Mouse (Mus musculus): Measurements from ENCODE around the gene D430041D05Rik. TPM values are rescaled to one million over a fixed set of nuclear protein-coding genes. Genes with fewer than 3 reads are reported as not detected.

D430041D05Rik gene
- polyA plus RNA-seq, 1 experiment = not detected

GRCm38 (mm10) chr2:104135920-104136319 lies 274.9 kb downstream of the D430041D05Rik start:
- Histone ChIP-seq H3K4me1 (ENCODE audit: control insufficient read depth, insufficient read depth, low read length) (no peaks in the 10 kb centered on the region), H3K27ac (ENCODE audit: insufficient read depth, low read length) (no peak overlapping the region), H3K4me3 (ENCODE audit: insufficient read depth, low read length) (no peak overlapping the region)
- no peak for TF ChIP-seq POLR2A (IDR thresholded peaks at IDR 0.05; ENCODE audit: low read depth, low read length)
- TF ChIP-seq CTCF (IDR thresholded peaks at IDR 0.05; ENCODE audit: borderline replicate concordance, insufficient read depth, low read length) = no peak

- no peak overlapping the region for H3K4me3 ChIP-seq (ENCODE audit: insufficient read depth, low read length)
- no peaks in the 10 kb centered on the region for H3K4me1 ChIP-seq (ENCODE audit: control insufficient read depth, insufficient read depth, low read length)
- peak; percentile 36 for TF ChIP-seq CTCF (IDR thresholded peaks at IDR 0.05; ENCODE audit: borderline replicate concordance, insufficient read depth, low read length)
- TF ChIP-seq POLR2A (IDR thresholded peaks at IDR 0.05; ENCODE audit: low read depth, low read length) = no peak
- H3K27ac ChIP-seq (ENCODE audit: insufficient read depth, low read length) = no peak overlapping the region
Observed at GRCm38 (mm10) chr2:104134150-104135056, 276.4 kb downstream of the D430041D05Rik start.

- no peak overlapping the region for H3K4me3 ChIP-seq (ENCODE audit: insufficient read depth, low read length)
- TF ChIP-seq CTCF (IDR thresholded peaks at IDR 0.05; ENCODE audit: borderline replicate concordance, insufficient read depth, low read length) (no peak), POLR2A (IDR thresholded peaks at IDR 0.05; ENCODE audit: low read depth, low read length) (no peak)
- no peak overlapping the region for H3K27ac ChIP-seq (ENCODE audit: insufficient read depth, low read length)
- no peaks in the 10 kb centered on the region for H3K4me1 ChIP-seq (ENCODE audit: control insufficient read depth, insufficient read depth, low read length)
Observed at GRCm38 (mm10) chr2:104133042-104133810, 277.6 kb downstream of the D430041D05Rik start.

- TF ChIP-seq POLR2A (IDR thresholded peaks at IDR 0.05; ENCODE audit: low read depth, low read length) (no peak), CTCF (IDR thresholded peaks at IDR 0.05; ENCODE audit: borderline replicate concordance, insufficient read depth, low read length) (no peak)
- Histone ChIP-seq H3K4me3 (ENCODE audit: insufficient read depth, low read length) (no peak overlapping the region), H3K4me1 (ENCODE audit: control insufficient read depth, insufficient read depth, low read length) (no peaks in the 10 kb centered on the region), H3K27ac (ENCODE audit: insufficient read depth, low read length) (no peak overlapping the region)
Observed at GRCm38 (mm10) chr2:104132266-104132859, 278.4 kb downstream of the D430041D05Rik start.

GRCm38 (mm10) chr2:104130969-104131368 lies 279.8 kb downstream of the D430041D05Rik start:
- Histone ChIP-seq H3K4me3 (ENCODE audit: insufficient read depth, low read length) (no peak overlapping the region), H3K27ac (ENCODE audit: insufficient read depth, low read length) (no peak overlapping the region), H3K4me1 (ENCODE audit: control insufficient read depth, insufficient read depth, low read length) (no peaks in the 10 kb centered on the region)
- TF ChIP-seq CTCF (IDR thresholded peaks at IDR 0.05; ENCODE audit: borderline replicate concordance, insufficient read depth, low read length) (peak; percentile 30; the same call in 1 of the 2 replicates), POLR2A (IDR thresholded peaks at IDR 0.05; ENCODE audit: low read depth, low read length) (no peak)

- TF ChIP-seq CTCF (IDR thresholded peaks at IDR 0.05; ENCODE audit: borderline replicate concordance, insufficient read depth, low read length) (no peak), POLR2A (IDR thresholded peaks at IDR 0.05; ENCODE audit: low read depth, low read length) (no peak)
- 0 out of 2 replicates have a peak, but pooled peaks cover 3% of the 10 kb centered on the region for H3K4me1 ChIP-seq (ENCODE audit: control insufficient read depth, insufficient read depth, low read length)
Observed at GRCm38 (mm10) chr2:104130165-104130564, 280.6 kb downstream of the D430041D05Rik start.

GRCm38 (mm10) chr2:104128803-104129531 lies 281.8 kb downstream of the D430041D05Rik start:
- H3K4me1 ChIP-seq (ENCODE audit: control insufficient read depth, insufficient read depth, low read length) = 0 out of 2 replicates have a peak, but pooled peaks cover 3% of the 10 kb centered on the region
- no peak overlapping the region for H3K27ac ChIP-seq (ENCODE audit: insufficient read depth, low read length)
- TF ChIP-seq POLR2A (IDR thresholded peaks at IDR 0.05; ENCODE audit: low read depth, low read length) = no peak
- TF ChIP-seq CTCF (IDR thresholded peaks at IDR 0.05; ENCODE audit: borderline replicate concordance, insufficient read depth, low read length) = no peak
- H3K4me3 ChIP-seq (ENCODE audit: insufficient read depth, low read length) = no peak overlapping the region

More at GRCm38 (mm10) chr2:104130165-104130564, 280.6 kb downstream of the D430041D05Rik start:
- H3K27ac ChIP-seq (ENCODE audit: insufficient read depth, low read length) = no peak overlapping the region
- no peak overlapping the region for H3K4me3 ChIP-seq (ENCODE audit: insufficient read depth, low read length)

- TF ChIP-seq CTCF (IDR thresholded peaks at IDR 0.05; ENCODE audit: borderline replicate concordance, insufficient read depth, low read length) (no peak), POLR2A (IDR thresholded peaks at IDR 0.05; ENCODE audit: low read depth, low read length) (no peak)
Observed at GRCm38 (mm10) chr2:104124071-104124470, 286.7 kb downstream of the D430041D05Rik start.

GRCm38 (mm10) chr2:104123540-104123939 lies 287.3 kb downstream of the D430041D05Rik start:
- TF ChIP-seq POLR2A (IDR thresholded peaks at IDR 0.05; ENCODE audit: low read depth, low read length) (no peak), CTCF (IDR thresholded peaks at IDR 0.05; ENCODE audit: borderline replicate concordance, insufficient read depth, low read length) (no peak)
- peak overlapping the region; percentile 55 for H3K4me3 ChIP-seq (ENCODE audit: insufficient read depth, low read length)
- no peak overlapping the region for H3K27ac ChIP-seq (ENCODE audit: insufficient read depth, low read length)
- H3K4me1 ChIP-seq (ENCODE audit: control insufficient read depth, insufficient read depth, low read length) = 0 out of 2 replicates have a peak, but pooled peaks cover 3% of the 10 kb centered on the region

More at GRCm38 (mm10) chr2:104124071-104124470, 286.7 kb downstream of the D430041D05Rik start:
- Histone ChIP-seq H3K4me3 (ENCODE audit: insufficient read depth, low read length) (no peak overlapping the region), H3K27ac (ENCODE audit: insufficient read depth, low read length) (no peak overlapping the region), H3K4me1 (ENCODE audit: control insufficient read depth, insufficient read depth, low read length) (0 out of 2 replicates have a peak, but pooled peaks cover 3% of the 10 kb centered on the region)
